Mouse (Mus musculus): Measurements from ENCODE around the gene Adat3. TPM values are rescaled to one million over a fixed set of nuclear protein-coding genes. Genes with fewer than 3 reads are reported as not detected.

The Adat3 gene
- total RNA-seq (2014; rRNA removed) (0.28 and 1.4 TPM in 2 replicates), polyA plus RNA-seq (2012; rRNA removed) (3.3 and 5.5 TPM in 2 replicates)

DNA sequence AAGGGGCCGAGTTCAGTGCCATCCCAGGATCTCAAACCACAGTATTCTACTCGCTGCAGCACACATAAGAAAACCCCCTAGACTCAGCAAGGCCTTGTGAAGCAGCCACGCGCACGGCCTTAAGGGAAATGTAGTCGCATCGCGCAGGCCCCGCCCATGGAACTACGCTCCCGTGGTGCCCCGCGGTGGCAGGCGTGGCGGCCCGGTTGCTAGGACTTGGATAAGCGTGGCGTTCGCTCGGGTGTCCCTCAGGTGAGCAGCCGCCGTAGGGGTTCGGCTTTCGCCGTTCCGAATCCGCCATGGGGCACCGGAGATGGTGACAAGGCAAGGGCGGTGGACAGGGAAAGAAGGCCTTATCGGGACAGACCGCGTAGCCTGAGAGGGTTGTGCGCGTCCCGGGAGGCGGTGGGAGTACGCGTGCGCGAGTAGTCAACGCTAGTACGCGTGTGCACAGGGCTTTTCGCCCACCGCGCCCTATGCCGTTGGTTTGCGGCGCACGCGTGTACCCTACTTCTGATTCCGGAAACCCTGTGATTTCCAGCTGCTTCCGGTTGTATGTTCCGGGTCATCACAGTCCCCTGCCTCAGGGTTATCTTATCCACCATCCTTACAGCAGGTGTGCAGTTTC, at the start of gene Adat3, which contains the start of gene Scamp4:
Adat3 (plus strand) TSS at position 183 of the 628 bp plus-strand sequence.
Scamp4 (plus strand) TSS at position 175 of the 628 bp plus-strand sequence.
- H3K27me3 ChIP-seq (ENCODE audit: control insufficient read depth, insufficient read depth, low read length), result no peaks in the 10 kb centered on the region
- H3K9ac ChIP-seq (ENCODE audit: low read depth, low read length), result peak within 1 kb of the TSS; percentile 83
- no peaks in the 10 kb centered on the region for H3K36me3 ChIP-seq (ENCODE audit: control insufficient read depth, insufficient read depth, low read length)
- peaks cover 11% of the 10 kb centered on the region for H3K4me1 ChIP-seq (ENCODE audit: control insufficient read depth, insufficient read depth, low read length)
- TF ChIP-seq POLR2A (IDR thresholded peaks at IDR 0.05; ENCODE audit: extremely low read depth, insufficient read depth, low read length), result peak; percentile 53; the same call in 1 of the 2 replicates
- TF ChIP-seq CTCF (IDR thresholded peaks at IDR 0.05; ENCODE audit: low read depth, low read length), result no peak
- WGBS, result under 1% methylated on average over 54 of the region's 54 CpGs
- peak; percentile 82 for DNase-seq (ENCODE audit: extremely low read depth, low read depth, low spot score)
- peak within 1 kb of the TSS; percentile 79 for H3K27ac ChIP-seq (replicated peaks; ENCODE audit: insufficient read depth, low read depth, low read length)
- peaks cover 33% of the 10 kb centered on the region for H3K79me2 ChIP-seq (ENCODE audit: control insufficient read depth, insufficient read depth, low read length)
- H3K4me3 ChIP-seq (ENCODE audit: insufficient read depth, low read depth, low read length), result peak within 1 kb of the TSS; percentile 95

DNA sequence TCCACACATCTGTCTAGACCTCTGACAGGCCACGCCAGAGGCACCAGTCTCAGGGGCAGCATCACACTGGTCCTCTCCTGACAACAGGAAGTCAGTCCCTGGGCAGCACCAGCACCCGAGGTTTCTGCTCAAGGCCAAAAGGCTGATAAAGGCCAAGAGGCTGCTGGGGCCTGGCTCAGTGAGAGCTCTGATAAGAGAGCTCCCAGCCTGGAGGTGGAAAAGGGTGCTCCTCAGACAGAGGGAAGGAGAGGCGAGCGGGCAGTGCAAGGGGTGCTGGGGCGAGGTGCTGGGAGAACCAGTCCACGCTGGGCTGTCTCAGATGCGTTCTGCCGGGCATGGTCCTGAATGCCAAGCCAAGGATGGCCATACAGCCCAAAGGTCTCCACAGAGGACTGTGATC, 49.1 kb upstream of the Adat3 start:
- no peak overlapping the region for H3K4me3 ChIP-seq (ENCODE audit: insufficient read depth, low read depth, low read length)
- H3K27ac ChIP-seq (replicated peaks; ENCODE audit: insufficient read depth, low read depth, low read length), result no peak overlapping the region
- H3K27me3 ChIP-seq (ENCODE audit: control insufficient read depth, insufficient read depth, low read length), result no peaks in the 10 kb centered on the region
- no peak for DNase-seq (ENCODE audit: extremely low read depth, low read depth, low spot score)
- H3K9ac ChIP-seq (ENCODE audit: low read depth, low read length), result no peak overlapping the region
- peaks cover 44% of the 10 kb centered on the region for H3K79me2 ChIP-seq (ENCODE audit: control insufficient read depth, insufficient read depth, low read length)
- H3K36me3 ChIP-seq (ENCODE audit: control insufficient read depth, insufficient read depth, low read length), result no peaks in the 10 kb centered on the region
- 67% methylated on average over 8 of the region's 8 CpGs for WGBS
- TF ChIP-seq CTCF (IDR thresholded peaks at IDR 0.05; ENCODE audit: low read depth, low read length), result no peak
- TF ChIP-seq POLR2A (IDR thresholded peaks at IDR 0.05; ENCODE audit: extremely low read depth, insufficient read depth, low read length), result no peak
- peaks cover 21% of the 10 kb centered on the region for H3K4me1 ChIP-seq (ENCODE audit: control insufficient read depth, insufficient read depth, low read length)

DNA sequence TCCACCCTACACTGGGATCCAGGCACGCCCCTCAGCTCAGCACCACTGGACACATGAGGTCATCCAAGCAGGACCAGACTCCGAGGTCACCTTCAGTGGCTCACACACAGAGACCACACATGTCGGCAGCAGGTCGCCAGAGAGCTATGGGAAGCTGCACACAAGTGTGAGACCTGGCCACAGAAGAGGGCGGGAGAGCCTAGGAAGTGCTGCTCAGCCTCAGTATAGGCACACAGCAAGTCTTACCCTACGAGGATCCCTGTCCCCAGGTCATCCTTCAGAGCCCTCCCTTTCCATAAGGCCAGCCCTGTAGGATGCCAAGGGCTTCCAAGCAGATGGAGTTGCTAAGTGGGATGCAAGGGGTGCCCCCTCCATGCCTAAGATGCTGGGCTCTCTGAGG, 48.7 kb upstream of the Adat3 start:
- WGBS, result 70% methylated on average over 6 of the region's 6 CpGs
- no peak for DNase-seq (ENCODE audit: extremely low read depth, low read depth, low spot score)
- Histone ChIP-seq H3K9ac (ENCODE audit: low read depth, low read length) (no peak overlapping the region), H3K4me3 (ENCODE audit: insufficient read depth, low read depth, low read length) (no peak overlapping the region), H3K27ac (replicated peaks; ENCODE audit: insufficient read depth, low read depth, low read length) (no peak overlapping the region), H3K4me1 (ENCODE audit: control insufficient read depth, insufficient read depth, low read length) (peaks cover 26% of the 10 kb centered on the region), H3K27me3 (ENCODE audit: control insufficient read depth, insufficient read depth, low read length) (no peaks in the 10 kb centered on the region), H3K36me3 (ENCODE audit: control insufficient read depth, insufficient read depth, low read length) (no peaks in the 10 kb centered on the region), H3K79me2 (ENCODE audit: control insufficient read depth, insufficient read depth, low read length) (peaks cover 47% of the 10 kb centered on the region)
- TF ChIP-seq CTCF (IDR thresholded peaks at IDR 0.05; ENCODE audit: low read depth, low read length) (no peak), POLR2A (IDR thresholded peaks at IDR 0.05; ENCODE audit: extremely low read depth, insufficient read depth, low read length) (no peak)

DNA sequence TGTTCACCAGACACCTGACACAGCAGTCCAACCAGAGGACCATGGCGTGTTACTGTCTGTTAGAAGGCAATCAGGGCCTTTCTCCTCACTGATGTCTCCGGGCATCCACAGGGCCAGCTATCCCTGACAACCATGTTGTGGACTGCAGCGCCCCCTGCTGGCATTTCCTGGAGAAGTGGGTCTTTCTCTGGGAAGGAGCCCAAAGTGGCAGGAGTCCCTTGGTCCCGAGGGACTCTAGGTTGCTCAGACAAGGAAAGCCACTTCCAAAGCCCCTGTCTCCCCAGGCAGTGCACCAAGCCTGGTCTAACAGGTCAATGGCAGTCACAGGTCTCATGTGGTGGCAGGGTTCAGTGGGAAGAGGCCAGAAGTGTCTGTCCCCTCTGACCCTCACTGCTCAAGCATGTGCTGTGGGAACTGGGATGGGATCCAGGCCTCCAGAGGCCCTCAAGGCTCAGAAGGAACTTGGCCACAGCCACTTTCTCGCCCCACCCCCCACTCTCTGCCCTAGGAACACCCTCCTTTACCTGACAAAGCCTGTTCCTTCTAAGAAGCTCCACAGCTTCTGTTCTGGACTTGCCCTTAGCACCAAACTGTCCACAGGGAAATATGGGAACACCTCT, 45.2 kb upstream of the Adat3 start:
- no peak overlapping the region for H3K4me3 ChIP-seq (ENCODE audit: insufficient read depth, low read depth, low read length)
- 29% methylated on average over 5 of the region's 5 CpGs for WGBS
- TF ChIP-seq CTCF (IDR thresholded peaks at IDR 0.05; ENCODE audit: low read depth, low read length), result peak; percentile 84
- no peak for TF ChIP-seq POLR2A (IDR thresholded peaks at IDR 0.05; ENCODE audit: extremely low read depth, insufficient read depth, low read length)
- no peaks in the 10 kb centered on the region for H3K27me3 ChIP-seq (ENCODE audit: control insufficient read depth, insufficient read depth, low read length)
- peaks cover 37% of the 10 kb centered on the region for H3K4me1 ChIP-seq (ENCODE audit: control insufficient read depth, insufficient read depth, low read length)
- peaks cover 65% of the 10 kb centered on the region for H3K79me2 ChIP-seq (ENCODE audit: control insufficient read depth, insufficient read depth, low read length)
- no peak overlapping the region for H3K9ac ChIP-seq (ENCODE audit: low read depth, low read length)
- no peaks in the 10 kb centered on the region for H3K36me3 ChIP-seq (ENCODE audit: control insufficient read depth, insufficient read depth, low read length)
- DNase-seq (ENCODE audit: extremely low read depth, low read depth, low spot score), result no peak
- no peak overlapping the region for H3K27ac ChIP-seq (replicated peaks; ENCODE audit: insufficient read depth, low read depth, low read length)

DNA sequence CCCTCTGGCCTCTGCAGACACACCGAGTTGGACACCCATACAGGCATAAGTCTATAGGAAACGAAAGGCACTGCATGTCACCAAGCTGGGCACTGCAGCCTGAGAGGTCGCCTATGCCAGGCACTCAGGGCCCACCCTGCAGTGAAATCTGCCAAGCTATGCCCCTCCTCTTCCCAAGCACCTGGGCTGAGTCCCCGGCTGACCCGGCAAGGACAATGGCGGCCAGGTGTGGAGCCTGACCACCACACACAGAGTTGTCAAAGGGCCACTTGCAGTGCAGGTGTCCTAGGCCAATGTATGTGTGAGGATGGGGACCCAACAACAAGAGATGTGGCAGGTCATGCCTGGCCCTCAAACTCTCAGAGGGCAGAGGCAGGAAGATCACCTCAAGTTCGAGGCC, 43.2 kb upstream of the Adat3 start:
- H3K79me2 ChIP-seq (ENCODE audit: control insufficient read depth, insufficient read depth, low read length), result peaks cover 50% of the 10 kb centered on the region
- no peak for DNase-seq (ENCODE audit: extremely low read depth, low read depth, low spot score)
- H3K4me1 ChIP-seq (ENCODE audit: control insufficient read depth, insufficient read depth, low read length), result peaks cover 28% of the 10 kb centered on the region
- TF ChIP-seq POLR2A (IDR thresholded peaks at IDR 0.05; ENCODE audit: extremely low read depth, insufficient read depth, low read length), result no peak
- TF ChIP-seq CTCF (IDR thresholded peaks at IDR 0.05; ENCODE audit: low read depth, low read length), result no peak
- peak overlapping the region; percentile 7; the same call in 1 of the 2 replicates for H3K4me3 ChIP-seq (ENCODE audit: insufficient read depth, low read depth, low read length)
- 72% methylated on average over 7 of the region's 7 CpGs for WGBS
- no peaks in the 10 kb centered on the region for H3K36me3 ChIP-seq (ENCODE audit: control insufficient read depth, insufficient read depth, low read length)
- H3K9ac ChIP-seq (ENCODE audit: low read depth, low read length), result peak overlapping the region; percentile 38
- peak overlapping the region; percentile 16; the same call in 1 of the 2 replicates for H3K27ac ChIP-seq (replicated peaks; ENCODE audit: insufficient read depth, low read depth, low read length)
- no peaks in the 10 kb centered on the region for H3K27me3 ChIP-seq (ENCODE audit: control insufficient read depth, insufficient read depth, low read length)

DNA sequence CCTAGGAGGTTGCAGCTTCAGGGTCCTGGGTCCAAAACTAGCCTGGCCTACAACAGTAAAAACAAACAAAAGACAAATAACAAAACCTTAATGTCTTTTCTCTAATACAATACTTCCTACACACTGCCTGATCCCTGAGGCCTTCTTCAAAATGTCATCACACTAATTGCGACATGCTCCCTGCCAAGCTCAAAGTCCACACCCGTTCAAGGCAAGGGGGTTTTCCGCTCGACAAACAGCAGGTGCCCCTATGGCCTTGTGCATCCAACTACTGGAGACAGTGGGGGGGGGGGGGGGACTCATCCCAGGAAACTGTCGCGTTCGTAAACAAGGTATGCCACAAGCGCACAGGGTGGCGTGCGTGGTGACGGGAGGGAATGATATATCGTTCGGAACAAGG, 42.1 kb upstream of the Adat3 start:
- H3K27ac ChIP-seq (replicated peaks; ENCODE audit: insufficient read depth, low read depth, low read length), result peak overlapping the region; percentile 91
- peak overlapping the region; percentile 94 for H3K9ac ChIP-seq (ENCODE audit: low read depth, low read length)
- H3K79me2 ChIP-seq (ENCODE audit: control insufficient read depth, insufficient read depth, low read length), result peaks cover 45% of the 10 kb centered on the region
- WGBS, result 1% methylated on average over 13 of the region's 13 CpGs
- peak; percentile 88 for DNase-seq (ENCODE audit: extremely low read depth, low read depth, low spot score)
- no peaks in the 10 kb centered on the region for H3K36me3 ChIP-seq (ENCODE audit: control insufficient read depth, insufficient read depth, low read length)
- H3K4me1 ChIP-seq (ENCODE audit: control insufficient read depth, insufficient read depth, low read length), result peaks cover 28% of the 10 kb centered on the region
- TF ChIP-seq CTCF (IDR thresholded peaks at IDR 0.05; ENCODE audit: low read depth, low read length), result no peak
- TF ChIP-seq POLR2A (IDR thresholded peaks at IDR 0.05; ENCODE audit: extremely low read depth, insufficient read depth, low read length), result no peak
- H3K27me3 ChIP-seq (ENCODE audit: control insufficient read depth, insufficient read depth, low read length), result no peaks in the 10 kb centered on the region
- peak overlapping the region; percentile 93 for H3K4me3 ChIP-seq (ENCODE audit: insufficient read depth, low read depth, low read length)
